Mouse (Mus musculus) olfactory bulb, adult 2 months (tissue): ENCODE data around the gene Gm45521.

Experiments used
- CTCF ChIP-seq: fragments of 200-500 bp; IDR thresholded peaks from 2 replicates; pipeline ENCODE4 v1.5.1; 2012; ENCODE audit warnings: low read depth, mild to moderate bottlenecking, low read length, moderate library complexity; ENCODE audit not compliant: insufficient read depth
- POLR2A ChIP-seq: fragments of 200-500 bp; IDR thresholded peaks from 2 replicates; pipeline ENCODE4 v1.6.1; 2012; ENCODE audit warnings: mild to moderate bottlenecking, low read depth, low read length, moderate library complexity; ENCODE audit not compliant: insufficient read depth

GRCm38 (mm10) chr14:8000247-8000646, 43.2 kb downstream of the Gm45521 start:
- TF ChIP-seq CTCF (no peak), POLR2A (no peak)
